Mouse (Mus musculus): Measurements from ENCODE around the gene Nr2c2ap. TPM values are rescaled to one million over a fixed set of nuclear protein-coding genes. Genes with fewer than 3 reads are reported as not detected.

The Nr2c2ap gene
- 35.1 TPM for polyA plus RNA-seq (2021)

GRCm38 (mm10) chr8:70131166-70131883, at the start of gene Nr2c2ap:
Gene Nr2c2ap, plus strand, starts transcription at chr8:70131333.
- DNase-seq (ENCODE audit: low read depth, low spot score) (no peak), ATAC-seq (peak; percentile 57)
- POLR2A ChIA-PET: interaction anchor here (0.6 kb wide), 1 partner anchor 11 kb away, joined by 3 read pairs; no protein-coding TSS in a partner anchor
- in situ Hi-C loops (cut with MboI; ENCODE audit: low pct_unique_long_range_greater_than_20kb): no loop called here
- no peaks in the 10 kb centered on the region for H3K27me3 ChIP-seq
- no peak for TF ChIP-seq CTCF (IDR thresholded peaks at IDR 0.05)
- CTCF ChIA-PET: no interaction called here

GRCm38 (mm10) chr8:70081976-70082375, 49.2 kb upstream of the Nr2c2ap start:
- TF ChIP-seq CTCF (IDR thresholded peaks at IDR 0.05): no peak
- in situ Hi-C loops (cut with MboI; ENCODE audit: low pct_unique_long_range_greater_than_20kb): no loop called here
- DNase-seq (ENCODE audit: low read depth, low spot score) (no peak), ATAC-seq (no peak)
- ChIA-PET POLR2A (no interaction called here), CTCF (no interaction called here)
- H3K27me3 ChIP-seq: peaks cover 4% of the 10 kb centered on the region

- ChIA-PET CTCF (no interaction called here), POLR2A (interaction anchor here (0.7 to 1.4 kb wide), 3 partner anchors 11 to 13 kb away, joined by 3 to 4 read pairs (median 3); partner anchors contain the start of gene Tm6sf2)
- ATAC-seq (no peak), DNase-seq (ENCODE audit: low read depth, low spot score) (no peak)
- no peak for TF ChIP-seq CTCF (IDR thresholded peaks at IDR 0.05)
- H3K27me3 ChIP-seq: peaks cover 8% of the 10 kb centered on the region
- in situ Hi-C loops (cut with MboI; ENCODE audit: low pct_unique_long_range_greater_than_20kb): no loop called here
Observed at GRCm38 (mm10) chr8:70083285-70083684, 47.8 kb upstream of the Nr2c2ap start, which contains the start of gene Hapln4. Gene Hapln4, plus strand, starts transcription at chr8:70083457.

- no peak for TF ChIP-seq CTCF (IDR thresholded peaks at IDR 0.05)
- ATAC-seq (no peak), DNase-seq (ENCODE audit: low read depth, low spot score) (no peak)
- CTCF ChIA-PET: interaction anchor here (0.8 kb wide), 1 partner anchor 13 kb away, joined by 3 read pairs; no protein-coding TSS in a partner anchor
- peaks cover 10% of the 10 kb centered on the region for H3K27me3 ChIP-seq
- in situ Hi-C loops (cut with MboI; ENCODE audit: low pct_unique_long_range_greater_than_20kb): no loop called here
- POLR2A ChIA-PET: no interaction called here
Observed at GRCm38 (mm10) chr8:70084191-70085065, 46.7 kb upstream of the Nr2c2ap start.

- DNase-seq (ENCODE audit: low read depth, low spot score) (no peak), ATAC-seq (no peak)
- ChIA-PET CTCF (no interaction called here), POLR2A (no interaction called here)
- in situ Hi-C loops (cut with MboI; ENCODE audit: low pct_unique_long_range_greater_than_20kb): no loop called here
- no peak for TF ChIP-seq CTCF (IDR thresholded peaks at IDR 0.05)
- H3K27me3 ChIP-seq: peaks cover 10% of the 10 kb centered on the region
Observed at GRCm38 (mm10) chr8:70086151-70086550, 45.0 kb upstream of the Nr2c2ap start.

GRCm38 (mm10) chr8:70087237-70087636, 43.9 kb upstream of the Nr2c2ap start:
- in situ Hi-C loops (cut with MboI; ENCODE audit: low pct_unique_long_range_greater_than_20kb): no loop called here
- H3K27me3 ChIP-seq: peaks cover 10% of the 10 kb centered on the region
- ChIA-PET POLR2A (no interaction called here), CTCF (no interaction called here)
- TF ChIP-seq CTCF (IDR thresholded peaks at IDR 0.05): no peak
- ATAC-seq (no peak), DNase-seq (ENCODE audit: low read depth, low spot score) (no peak)

GRCm38 (mm10) chr8:70087836-70088650, 43.1 kb upstream of the Nr2c2ap start:
- ChIA-PET POLR2A (no interaction called here), CTCF (no interaction called here)
- in situ Hi-C loops (cut with MboI; ENCODE audit: low pct_unique_long_range_greater_than_20kb): no loop called here
- ATAC-seq (peak; percentile 21), DNase-seq (ENCODE audit: low read depth, low spot score) (no peak)
- peaks cover 10% of the 10 kb centered on the region for H3K27me3 ChIP-seq
- no peak for TF ChIP-seq CTCF (IDR thresholded peaks at IDR 0.05)

GRCm38 (mm10) chr8:70089296-70089960, 41.7 kb upstream of the Nr2c2ap start:
- no peak for TF ChIP-seq CTCF (IDR thresholded peaks at IDR 0.05)
- ATAC-seq (no peak), DNase-seq (ENCODE audit: low read depth, low spot score) (no peak)
- peaks cover 10% of the 10 kb centered on the region for H3K27me3 ChIP-seq
- CTCF ChIA-PET: no interaction called here
- POLR2A ChIA-PET: no interaction called here
- in situ Hi-C loops (cut with MboI; ENCODE audit: low pct_unique_long_range_greater_than_20kb): no loop called here

GRCm38 (mm10) chr8:70092786-70093185, 38.3 kb upstream of the Nr2c2ap start:
- peaks cover 23% of the 10 kb centered on the region for H3K27me3 ChIP-seq
- POLR2A ChIA-PET: interaction anchor here (0.7 kb wide), 1 partner anchor 1394 kb away, joined by 5 read pairs; no protein-coding TSS in a partner anchor
- ATAC-seq (no peak), DNase-seq (ENCODE audit: low read depth, low spot score) (no peak)
- in situ Hi-C loops (cut with MboI; ENCODE audit: low pct_unique_long_range_greater_than_20kb): no loop called here
- CTCF ChIA-PET: no interaction called here
- no peak for TF ChIP-seq CTCF (IDR thresholded peaks at IDR 0.05)

GRCm38 (mm10) chr8:70099276-70099675, 31.9 kb upstream of the Nr2c2ap start:
- TF ChIP-seq CTCF (IDR thresholded peaks at IDR 0.05): no peak
- DNase-seq (ENCODE audit: low read depth, low spot score) (no peak), ATAC-seq (no peak)
- CTCF ChIA-PET: no interaction called here
- H3K27me3 ChIP-seq: peaks cover 31% of the 10 kb centered on the region
- in situ Hi-C loops (cut with MboI; ENCODE audit: low pct_unique_long_range_greater_than_20kb): loop anchor here (5.0 kb wide), 1 partner anchor 63 kb away; no protein-coding TSS in a partner anchor
- POLR2A ChIA-PET: no interaction called here
